Mouse (Mus musculus): ENCODE measurements around the gene Eif4b.

The Eif4b gene

DNA sequence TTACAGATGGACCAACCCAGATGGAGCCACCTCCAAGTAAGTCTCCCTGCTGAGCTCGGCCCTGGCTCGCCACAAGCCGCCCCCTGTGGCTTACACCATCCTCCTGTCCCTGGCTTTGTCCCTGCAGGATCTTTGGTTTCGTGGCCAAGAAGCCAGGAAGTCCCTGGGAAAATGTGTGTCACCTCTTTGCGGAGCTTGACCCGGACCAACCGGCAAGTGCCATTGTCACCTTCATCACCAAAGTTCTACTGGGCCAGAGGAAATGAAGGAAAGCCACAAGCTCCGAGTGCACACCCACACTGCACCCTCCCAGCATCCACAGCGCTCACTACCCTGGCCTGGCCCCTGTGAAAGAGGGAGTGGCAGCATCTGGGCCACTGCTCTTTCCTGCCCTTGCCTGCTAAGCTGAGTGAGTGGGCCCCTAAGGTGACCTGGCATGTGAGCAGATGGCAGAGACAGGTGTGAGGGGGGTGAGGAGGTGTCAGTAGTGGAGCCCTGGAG is 42.2 kb downstream of the Eif4b start:
- in situ Hi-C loops (cut with MboI, MseI) = no loop called here

DNA sequence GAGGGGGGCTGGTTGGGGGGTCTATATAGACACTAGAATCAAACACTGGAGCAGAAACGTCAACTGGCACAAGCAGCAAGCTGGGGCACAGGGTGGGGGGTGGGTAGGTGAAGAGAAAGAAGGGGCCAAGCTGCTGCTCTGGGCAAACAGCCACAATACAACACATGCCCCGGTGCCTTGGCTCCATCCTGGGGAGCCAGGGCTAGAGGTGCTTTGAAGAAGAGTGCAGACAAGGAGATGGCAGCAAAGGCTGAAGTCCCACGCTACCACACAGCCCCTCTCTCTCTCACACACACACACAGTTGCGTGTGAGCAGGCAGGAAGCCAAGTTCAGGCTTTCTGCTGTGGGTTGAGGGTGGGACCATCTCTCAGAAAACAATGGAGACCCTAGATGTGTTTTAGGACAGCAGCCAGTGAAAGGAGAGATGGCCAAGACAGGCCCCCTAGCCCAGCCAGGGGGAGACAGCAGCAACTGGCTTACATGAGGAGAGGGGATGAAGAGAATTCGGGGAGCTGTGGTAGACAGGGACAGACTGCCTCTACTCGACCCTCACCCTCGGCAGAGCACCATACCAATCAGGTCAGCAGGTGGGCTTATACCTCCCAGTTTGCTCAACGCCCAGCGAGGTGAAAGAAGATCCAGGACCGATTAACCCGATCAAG is 43.3 kb downstream of the Eif4b start:
- in situ Hi-C loops (cut with MboI, MseI) = no loop called here

DNA sequence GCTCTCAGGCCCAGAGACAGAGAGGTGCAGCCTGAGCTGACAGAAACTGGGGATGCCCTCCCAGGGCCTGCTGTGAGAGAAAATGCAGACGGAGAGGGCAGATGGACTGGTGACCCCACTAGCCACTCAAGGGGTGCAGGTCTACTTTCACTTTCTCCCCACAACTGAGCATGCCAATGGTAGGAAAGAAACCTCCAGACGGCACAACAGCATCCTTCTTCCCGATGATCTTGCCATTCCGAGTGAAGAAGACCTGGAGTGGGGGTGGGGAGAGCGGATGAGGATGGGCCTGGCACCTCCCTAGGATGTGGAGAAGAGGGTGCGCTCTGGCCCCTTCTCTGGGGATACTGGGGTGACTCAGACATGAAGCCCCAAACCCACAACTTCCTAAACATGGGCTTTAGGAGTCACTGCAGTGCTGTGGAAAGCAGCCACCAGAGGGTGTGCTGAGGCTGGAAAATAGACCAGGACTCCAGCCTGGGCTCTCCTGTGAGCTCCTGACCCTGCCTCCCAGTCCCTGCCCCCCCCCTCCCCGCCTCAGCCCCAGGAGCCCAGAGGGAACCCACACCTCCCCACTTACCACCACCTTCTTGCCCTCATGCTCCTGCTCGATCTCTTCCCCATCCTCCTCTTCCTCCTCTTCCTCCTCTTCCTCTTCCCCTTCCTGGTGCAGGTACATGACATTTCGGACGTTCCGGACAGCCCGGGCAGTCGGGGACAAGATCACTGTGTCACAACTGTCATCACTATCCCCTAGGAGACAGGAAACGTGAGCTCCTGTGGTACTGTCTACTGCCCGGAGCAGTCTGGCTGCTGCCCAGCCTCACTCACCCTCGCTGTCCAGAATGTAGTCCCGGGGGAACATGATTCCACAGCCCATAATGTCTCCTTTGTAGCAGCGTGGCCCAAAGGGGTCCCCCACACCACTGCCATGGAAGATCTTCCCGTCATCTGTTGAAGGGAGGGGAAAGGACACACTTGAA is 44.2 kb downstream of the Eif4b start:
- in situ Hi-C loops (cut with MboI, MseI) = no loop called here

DNA sequence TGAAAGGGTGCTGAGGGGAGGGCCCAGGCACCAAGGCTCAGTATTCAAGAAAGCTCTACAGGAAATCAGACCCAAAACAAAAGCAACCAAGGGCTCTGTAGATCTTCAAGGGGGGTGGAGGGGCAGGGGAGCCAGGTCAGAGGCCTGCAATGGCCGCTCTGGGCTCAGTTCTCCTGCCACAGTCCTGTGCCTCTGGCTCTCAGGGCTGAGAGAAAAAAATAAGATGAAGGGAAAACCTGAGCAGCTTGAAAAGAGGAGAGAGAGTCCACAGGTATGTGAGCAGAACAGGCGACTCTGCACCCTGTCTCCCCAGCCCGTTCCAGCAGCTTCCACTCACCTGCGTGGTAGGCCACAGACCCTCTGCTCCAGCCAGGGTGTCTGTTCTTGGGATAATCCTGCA is 45.0 kb downstream of the Eif4b start:
- in situ Hi-C loops (cut with MboI, MseI) = no loop called here

DNA sequence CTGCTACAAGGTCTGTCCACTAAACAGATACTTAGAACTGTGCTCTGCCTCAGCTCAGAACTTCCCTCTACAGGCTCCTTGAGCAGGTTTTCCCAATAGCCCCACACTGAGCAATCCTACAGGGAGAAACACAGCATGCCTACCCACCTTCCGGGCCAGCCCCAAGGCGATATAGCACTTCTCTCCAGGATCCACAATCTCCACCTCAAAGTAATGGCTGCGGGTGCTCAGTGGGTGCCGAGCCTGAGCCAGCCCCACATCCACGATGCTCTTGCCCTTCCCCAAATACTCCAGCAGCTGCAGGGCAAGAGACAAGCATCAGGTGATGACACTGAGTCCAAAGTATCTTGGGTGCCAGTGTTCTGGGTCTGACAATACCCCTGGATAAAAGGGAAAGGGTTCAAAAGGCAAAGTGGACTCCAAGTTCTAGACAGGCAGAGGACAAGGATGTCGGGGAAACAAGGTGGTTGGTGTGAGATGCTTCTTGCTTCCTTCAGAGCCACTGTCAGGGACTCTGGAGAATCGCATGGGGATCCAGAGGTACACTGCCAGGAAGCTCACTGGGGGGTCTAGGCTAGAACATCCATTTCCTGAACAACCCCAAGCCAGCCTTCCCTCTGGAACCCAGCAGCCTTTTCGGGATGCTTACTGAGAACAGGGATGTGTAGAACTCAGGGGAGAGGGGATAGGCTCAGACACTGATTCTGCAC is 45.7 kb downstream of the Eif4b start:
- in situ Hi-C loops (cut with MboI, MseI) = no loop called here

DNA sequence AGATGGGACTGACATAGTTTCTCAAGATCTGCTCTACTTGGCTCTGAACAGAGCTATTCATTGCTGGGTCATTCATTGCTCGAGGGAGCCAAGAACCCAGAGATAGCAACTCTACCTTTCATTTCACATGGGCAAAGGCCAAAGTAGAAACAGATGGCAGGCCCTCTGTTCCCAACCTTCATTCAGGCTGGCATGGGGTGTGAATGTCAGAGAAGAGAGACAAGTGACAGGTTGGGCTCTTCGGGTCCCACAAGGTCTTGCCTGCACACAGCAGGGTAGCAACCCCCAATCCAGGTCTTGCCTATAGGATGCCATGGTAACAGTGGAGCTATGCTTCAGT is 46.2 kb downstream of the Eif4b start:
- in situ Hi-C loops (cut with MboI, MseI) = no loop called here

DNA sequence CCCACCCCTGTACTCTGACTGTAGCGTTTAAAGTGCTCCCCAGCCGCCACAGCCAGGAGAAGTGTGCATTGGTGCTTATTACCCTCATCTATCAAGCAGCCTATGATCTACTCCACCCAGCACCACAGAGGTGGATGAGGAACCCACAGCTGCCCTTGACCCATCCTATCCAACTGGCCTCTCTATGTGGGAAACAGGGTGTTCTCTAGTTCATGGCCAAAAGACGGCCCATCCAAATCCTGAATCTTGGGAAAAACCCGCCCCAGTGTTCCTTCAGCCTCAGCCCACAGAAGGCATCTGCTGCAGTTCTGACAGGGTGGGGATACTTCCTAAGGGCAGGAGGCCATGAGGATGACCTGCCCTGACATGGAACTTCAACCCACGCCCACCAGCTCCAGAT is 47.0 kb downstream of the Eif4b start:
- in situ Hi-C loops (cut with MboI, MseI) = no loop called here

DNA sequence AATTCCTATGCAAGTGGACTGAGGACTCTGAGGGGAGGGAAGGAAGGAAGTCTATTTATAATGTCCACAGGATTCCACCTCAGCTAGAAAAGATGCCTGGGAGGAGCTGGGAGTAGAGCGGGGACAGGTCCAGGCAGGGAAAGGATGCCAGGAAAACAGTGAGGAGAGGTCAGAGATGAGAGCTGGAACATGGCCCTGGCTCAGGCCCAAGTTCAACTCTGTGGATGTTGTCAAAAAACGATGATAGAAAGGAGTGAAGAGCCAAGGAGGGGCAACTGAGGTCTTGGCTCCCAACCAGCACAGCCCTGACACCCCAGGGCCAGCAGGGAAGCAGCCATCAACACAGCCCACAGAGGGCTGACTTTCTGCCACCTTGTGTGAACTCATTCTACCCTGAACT is 52.7 kb downstream of the Eif4b start:
- in situ Hi-C loops (cut with MboI, MseI) = no loop called here

DNA sequence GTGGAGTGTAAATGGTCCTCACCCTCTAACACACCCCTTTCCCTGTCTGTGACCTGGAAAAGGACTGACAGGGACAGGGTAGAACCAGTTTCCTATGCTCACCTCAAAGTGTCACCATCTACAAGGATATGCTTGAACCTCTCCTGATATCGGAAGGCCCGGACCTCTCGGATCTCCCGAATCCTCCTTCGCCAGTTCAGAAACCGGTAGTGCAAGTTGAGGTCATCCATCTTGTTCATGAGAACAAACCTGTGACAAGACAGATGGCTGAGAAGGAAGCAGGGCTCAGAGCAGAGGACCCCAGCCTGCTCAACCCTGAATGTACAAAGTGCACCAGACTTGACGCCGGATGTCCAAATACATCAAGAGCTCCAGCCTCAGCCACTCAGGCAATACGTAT is 59.7 kb downstream of the Eif4b start:
- in situ Hi-C loops (cut with MboI, MseI) = no loop called here

DNA sequence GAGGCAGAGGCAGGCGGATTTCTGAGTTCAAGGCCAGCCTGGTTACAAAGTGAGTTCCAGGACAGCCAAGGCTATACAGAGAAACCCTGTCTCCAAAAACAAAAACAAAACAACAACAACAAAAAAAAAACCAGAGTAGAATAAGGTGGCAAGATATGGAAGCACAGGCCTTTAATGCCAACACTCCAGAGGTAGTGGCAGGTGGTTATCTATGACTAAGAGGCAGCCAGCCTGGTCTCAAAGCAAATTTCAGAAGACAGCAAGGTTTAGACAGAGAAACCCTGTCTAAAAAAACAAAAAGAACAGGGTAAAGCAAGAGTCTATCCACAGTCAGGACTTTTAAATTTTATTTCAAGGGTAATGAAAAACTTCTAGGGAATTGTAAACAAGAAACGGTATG is 61.1 kb downstream of the Eif4b start:
- in situ Hi-C loops (cut with MboI, MseI) = no loop called here

DNA sequence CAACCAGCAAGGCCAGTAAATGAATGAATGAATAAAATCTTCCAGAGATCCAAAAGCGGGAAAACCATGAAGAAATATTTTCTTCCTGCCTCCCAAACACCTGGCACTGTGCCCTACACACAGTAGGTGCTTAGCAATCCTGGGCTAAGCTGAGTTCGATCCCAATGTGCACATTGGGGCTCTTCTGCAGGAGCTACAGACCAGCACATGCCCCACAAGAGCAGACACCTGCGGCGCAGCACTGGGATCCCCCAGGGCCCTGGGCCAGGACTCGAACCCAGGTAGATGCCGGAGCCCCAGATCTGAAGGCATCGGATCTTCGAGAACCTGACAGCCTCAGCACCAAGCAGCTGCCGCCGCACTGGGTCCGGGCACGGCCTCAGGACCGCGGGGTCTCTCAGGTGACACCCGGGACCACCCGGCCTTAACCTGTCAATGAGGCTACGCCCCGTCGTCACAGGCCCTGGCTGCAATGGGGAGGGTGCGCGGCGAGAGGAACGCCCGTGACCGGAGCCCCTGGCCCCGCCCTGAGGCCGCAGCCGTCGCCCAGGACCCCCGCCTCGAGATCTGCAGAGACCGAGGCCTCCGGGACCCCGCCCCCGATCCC is 62.1 kb downstream of the Eif4b start:
- in situ Hi-C loops (cut with MboI, MseI) = no loop called here

DNA sequence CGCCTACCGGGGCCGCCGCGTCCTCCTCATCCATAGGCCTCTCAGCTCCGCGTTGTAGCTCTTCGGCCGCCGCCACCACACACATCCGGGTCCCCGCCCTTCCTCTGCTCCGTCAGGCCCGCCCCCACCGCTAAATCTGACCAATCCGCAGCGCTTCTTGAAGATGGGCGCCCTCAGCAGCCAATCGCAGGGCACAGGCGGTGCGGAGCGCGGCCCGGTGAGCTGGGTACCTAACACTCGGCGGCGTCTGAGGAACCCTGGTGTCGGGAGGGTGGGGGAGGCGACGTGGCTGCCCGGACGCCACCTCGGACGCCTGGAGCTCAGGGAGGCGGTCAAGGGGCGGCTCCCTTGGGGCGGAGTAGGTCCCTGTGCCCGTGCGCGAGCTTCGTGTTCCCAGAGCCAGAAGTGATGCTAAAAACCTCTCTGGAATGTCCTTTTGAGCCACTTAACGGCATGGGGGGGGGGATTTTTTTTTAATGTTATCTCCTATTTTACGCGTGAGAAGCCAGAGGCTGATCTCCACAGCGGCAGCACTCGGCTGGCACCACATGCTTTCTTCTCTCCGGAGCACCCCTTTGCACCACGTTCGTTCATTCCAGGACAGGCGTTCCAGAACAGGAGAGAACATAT is 62.7 kb downstream of the Eif4b start, which contains the start of gene Spryd3:
Gene Spryd3 (minus strand): TSS at position 106 of the 630 bp plus-strand sequence.
- in situ Hi-C loops (cut with MboI, MseI) = no loop called here

DNA sequence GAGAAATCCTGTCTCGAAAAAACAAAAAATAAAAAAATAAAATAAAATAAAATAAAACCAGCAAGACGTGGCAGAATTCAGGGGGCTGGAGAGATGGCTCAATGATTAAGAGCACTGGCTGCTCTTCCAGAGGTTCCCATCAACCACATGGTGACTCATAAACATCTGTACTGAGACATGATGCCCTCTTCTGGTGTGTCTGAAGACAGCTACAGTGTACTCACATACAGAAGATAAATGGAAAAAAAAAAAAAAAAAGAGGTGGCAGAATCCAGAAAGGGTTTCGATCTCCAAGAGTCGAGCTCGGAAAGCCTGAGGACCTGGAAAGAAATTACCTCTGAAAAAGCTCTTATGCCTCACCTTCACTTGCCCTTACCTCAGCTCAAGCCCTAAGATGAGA is 67.5 kb downstream of the Eif4b start:
- in situ Hi-C loops (cut with MboI, MseI) = no loop called here

DNA sequence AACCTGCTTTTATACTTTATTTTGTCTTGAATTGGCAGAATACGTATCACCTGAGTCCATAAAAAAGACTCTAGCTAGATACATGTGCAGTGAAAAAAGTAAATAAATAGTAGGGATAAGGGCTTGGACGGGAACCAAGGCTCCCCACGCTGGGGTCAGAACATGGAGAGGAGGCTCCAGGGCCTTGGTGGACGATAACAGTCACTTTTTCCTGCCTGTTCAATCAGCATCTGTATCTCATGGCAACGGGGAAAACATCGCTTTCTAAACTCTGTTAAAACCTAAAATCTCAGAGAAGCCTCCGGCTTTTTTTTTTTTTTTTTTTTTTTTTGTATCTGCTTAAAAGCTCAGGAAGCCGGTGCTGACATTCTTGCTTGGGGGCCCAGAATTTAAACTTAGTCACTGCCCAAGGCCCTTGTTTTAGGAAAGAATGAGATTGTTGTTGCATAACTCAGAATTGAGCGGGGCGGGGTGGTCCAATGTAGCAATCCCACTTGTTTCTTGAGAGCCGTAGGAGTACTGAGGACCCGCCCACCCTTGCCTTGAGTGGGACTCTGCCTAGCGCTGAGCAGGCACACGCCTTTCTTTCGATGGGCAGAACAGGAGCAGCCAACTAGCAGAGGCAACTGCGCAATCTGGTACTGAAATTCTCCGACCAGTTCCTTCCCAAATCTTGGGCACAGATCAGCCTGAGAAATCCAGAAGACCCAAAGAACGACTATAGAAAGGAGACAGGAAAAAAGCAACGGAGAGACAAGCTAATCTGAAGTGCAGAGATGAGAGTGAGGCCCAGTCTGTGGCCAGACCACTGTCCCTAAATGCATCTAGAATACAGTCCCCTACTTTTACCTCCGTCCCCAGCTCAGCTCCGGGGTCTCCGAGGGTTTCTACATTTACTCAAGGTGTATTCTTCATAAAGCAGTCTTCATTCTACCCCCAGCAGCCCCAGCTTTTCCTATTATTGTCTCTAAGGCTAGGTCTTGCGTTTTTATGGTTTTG is 69.6 kb downstream of the Eif4b start:
- in situ Hi-C loops (cut with MboI, MseI) = no loop called here

DNA sequence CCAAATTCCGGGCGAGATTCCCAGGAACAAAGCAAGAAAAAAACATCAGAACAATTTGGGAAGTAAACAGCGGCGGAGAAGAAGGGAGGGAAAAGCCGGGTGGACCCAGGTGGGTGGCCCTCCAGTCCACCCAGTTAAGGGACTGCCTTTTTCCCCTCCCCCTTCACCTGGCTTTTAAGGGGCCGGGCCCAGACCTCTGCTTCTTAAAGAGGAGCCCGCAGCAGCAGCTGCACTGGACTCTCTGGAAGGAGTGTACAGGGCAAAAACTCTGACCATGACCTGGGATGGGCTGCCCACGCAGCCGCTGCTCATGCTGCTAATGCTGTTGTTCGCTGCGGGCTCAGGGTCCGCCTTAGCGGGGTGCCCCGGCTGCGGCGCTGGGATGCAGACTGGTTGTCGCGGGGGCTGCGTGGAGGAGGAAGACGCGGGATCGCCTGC is 70.7 kb downstream of the Eif4b start, which contains the start of gene Igfbp6:
Gene Igfbp6 (plus strand): TSS at position 89 of the 438 bp plus-strand sequence.
- in situ Hi-C loops (cut with MboI, MseI) = no loop called here

DNA sequence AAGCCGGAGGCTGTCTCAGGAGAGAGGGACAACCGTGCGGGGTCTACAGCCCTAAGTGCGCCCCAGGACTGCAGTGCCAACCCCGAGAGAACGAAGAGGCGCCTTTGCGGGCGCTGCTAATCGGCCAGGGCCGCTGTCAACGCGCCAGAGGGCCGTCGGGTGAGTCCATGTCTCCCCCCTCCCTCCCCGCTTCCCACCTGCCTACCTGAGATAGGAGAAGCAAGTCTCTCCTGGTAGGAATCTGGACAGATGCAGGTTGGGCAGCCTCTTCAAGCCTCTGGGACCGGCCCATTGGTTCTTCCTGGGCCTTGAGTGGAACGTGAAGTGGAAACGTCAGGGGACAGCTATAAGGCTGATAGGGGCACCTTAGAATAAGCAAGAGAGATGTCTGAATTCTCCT is 71.2 kb downstream of the Eif4b start:
- in situ Hi-C loops (cut with MboI, MseI) = no loop called here

DNA sequence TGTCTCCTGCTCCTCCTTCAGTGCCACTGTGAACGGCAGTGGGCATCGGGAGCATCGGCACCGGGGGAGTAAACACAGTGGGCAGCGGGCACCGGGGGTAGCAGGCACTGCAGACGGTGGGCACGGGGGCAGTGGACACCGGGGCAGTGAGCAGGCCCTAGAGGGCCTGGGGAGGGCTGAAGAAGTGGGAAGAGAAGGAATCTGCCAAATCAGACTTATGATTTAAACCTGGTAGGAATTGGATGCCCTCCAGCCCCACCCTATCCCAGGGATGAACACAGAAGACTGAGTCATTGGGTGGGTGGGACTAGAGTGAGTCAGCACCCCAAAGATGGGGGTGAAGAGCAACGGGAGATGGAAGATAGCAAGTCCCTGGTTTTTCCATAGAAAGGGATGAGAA is 71.8 kb downstream of the Eif4b start:
- in situ Hi-C loops (cut with MboI, MseI) = no loop called here

DNA sequence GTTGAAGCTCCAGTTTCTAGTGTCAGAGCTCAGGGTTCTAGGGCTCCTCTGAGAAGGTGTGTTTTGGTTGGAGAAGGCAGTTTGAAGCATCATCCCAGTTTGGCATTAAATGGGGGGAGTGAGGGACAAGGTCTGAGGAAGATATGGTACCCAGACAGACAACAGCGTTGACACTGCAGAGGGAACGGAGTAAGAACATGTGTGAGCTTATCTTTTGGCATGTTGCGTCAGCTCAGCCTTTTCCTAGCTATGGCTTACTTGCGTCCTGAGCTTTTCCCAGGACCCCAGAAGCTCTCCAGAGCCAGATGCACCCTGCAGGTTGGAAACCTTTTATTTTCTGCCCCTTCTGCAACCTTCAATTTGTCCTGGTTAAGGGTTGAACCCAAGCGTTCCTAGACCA is 72.5 kb downstream of the Eif4b start:
- in situ Hi-C loops (cut with MboI, MseI) = no loop called here
